Mouse (Mus musculus) CH12.LX (cell line): ENCODE data around the gene Tnni2. TPM values are rescaled to one million over a fixed set of nuclear protein-coding genes. Genes with fewer than 3 reads are reported as not detected.

Source experiments
- DNase-seq: peaks from one replicate; pipeline ENCODE4 v3.0.0-alpha.2; 2013; ENCODE audit errors: extremely low read depth
- H3K27ac ChIP-seq: 2 replicates; pipeline ENCODE4 v1.5.1; 2012; ENCODE audit warnings: low read depth, mild to moderate bottlenecking, control low read depth, moderate library complexity; ENCODE audit not compliant: insufficient read depth
- H3K27me3 ChIP-seq: replicated peaks from 2 replicates; pipeline ENCODE3; 2012; ENCODE audit warnings: inconsistent platforms
- H3K36me3 ChIP-seq, 2 experiments: replicated peaks in 1 of 2; 2 replicates each; pipeline versions ENCODE3 to v1.6.1; 2012; ENCODE audit warnings: inconsistent platforms in 1 of 2, low read length in 1 of 2, mild to moderate bottlenecking in 1 of 2, mixed read lengths in 1 of 2, moderate library complexity in 1 of 2; ENCODE audit not compliant: control insufficient read depth in 1 of 2, insufficient read depth in 1 of 2
- H3K4me1 ChIP-seq, 2 experiments: 2 replicates each; pipeline ENCODE4 v1.6.1; 2012; ENCODE audit warnings: inconsistent platforms in 1 of 2, moderate library complexity in 1 of 2; ENCODE audit not compliant: insufficient read depth in 2 of 2, control insufficient read depth in 1 of 2
- H3K4me2 ChIP-seq: 2 replicates; pipeline ENCODE4 v1.6.1; 2012; ENCODE audit warnings: low read depth, mild to moderate bottlenecking, control low read depth; ENCODE audit not compliant: poor library complexity, insufficient read depth, severe bottlenecking
- H3K4me3 ChIP-seq, 3 experiments: fragments of 150-350 bp in 1 of 3; sonication (generic) in 1 of 3; replicated peaks in 1 of 3; 2 replicates each; pipeline versions ENCODE3 to v1.5.1; 2011 to 2012; ENCODE audit warnings: low read depth in 2 of 3, low read length in 2 of 3, mild to moderate bottlenecking in 2 of 3, moderate library complexity in 2 of 3, control low read depth in 1 of 3, improper control_type of control experiment in 1 of 3, inconsistent platforms in 1 of 3, mixed read lengths in 1 of 3; ENCODE audit not compliant: poor library complexity in 1 of 3
- H3K79me2 ChIP-seq: replicated peaks from 2 replicates; pipeline ENCODE4 v1.6.1; 2012; ENCODE audit warnings: mild to moderate bottlenecking, moderate library complexity; ENCODE audit not compliant: control insufficient read depth, poor library complexity, insufficient read depth, severe bottlenecking; ENCODE audit errors: extremely low read depth
- H3K9ac ChIP-seq: 2 replicates; pipeline ENCODE4 v1.6.1; 2012; ENCODE audit warnings: low read depth, mild to moderate bottlenecking, control low read depth, moderate library complexity; ENCODE audit not compliant: insufficient read depth
- H3K9me3 ChIP-seq: replicated peaks from 2 replicates; pipeline ENCODE3; 2012; ENCODE audit warnings: low read length, inconsistent platforms, mixed read lengths
- BHLHE40 ChIP-seq: IDR thresholded peaks from 2 replicates; pipeline ENCODE4 v1.6.1; 2011; ENCODE audit warnings: mild to moderate bottlenecking, low read depth, low read length, improper control_type of control experiment
- CHD2 ChIP-seq: IDR thresholded peaks from 2 replicates; pipeline ENCODE4 v1.6.1; 2011; ENCODE audit warnings: low read length, improper control_type of control experiment
- CTCF ChIP-seq, 2 experiments: IDR thresholded peaks in 1 of 2; conservative IDR thresholded peaks in 1 of 2; 2 replicates each; pipeline ENCODE4 v1.5.1; 2011 to 2012; ENCODE audit warnings: low read depth in 2 of 2, low read length in 2 of 2, improper control_type of control experiment in 1 of 2, inconsistent platforms in 1 of 2, mild to moderate bottlenecking in 1 of 2, moderate library complexity in 1 of 2
- EP300 ChIP-seq: IDR thresholded peaks from 2 replicates; pipeline ENCODE4 v1.6.1; 2011; ENCODE audit warnings: low read length, improper control_type of control experiment
- GABPA ChIP-seq: IDR thresholded peaks from 2 replicates; pipeline ENCODE4 v1.6.1; 2012; ENCODE audit warnings: low read depth, low read length, improper control_type of control experiment, inconsistent platforms; ENCODE audit not compliant: insufficient replicate concordance
- HCFC1 ChIP-seq: IDR thresholded peaks from 2 replicates; pipeline ENCODE4 v1.6.1; 2012; ENCODE audit warnings: low read depth, mild to moderate bottlenecking, inconsistent platforms, low read length, improper control_type of control experiment
- IRF4 ChIP-seq: IDR thresholded peaks from 2 replicates; pipeline ENCODE4 v1.6.1; 2014; ENCODE audit warnings: low read depth, mild to moderate bottlenecking, inconsistent platforms, low read length, improper control_type of control experiment
- KAT2A ChIP-seq: IDR thresholded peaks from 2 replicates; pipeline ENCODE4 v1.6.1; 2012; ENCODE audit warnings: low read length, improper control_type of control experiment, inconsistent platforms; ENCODE audit not compliant: insufficient replicate concordance
- MAX ChIP-seq: IDR thresholded peaks from 2 replicates; pipeline ENCODE4 v1.6.1; 2011; ENCODE audit warnings: low read length, improper control_type of control experiment
- MAZ ChIP-seq: IDR thresholded peaks from 2 replicates; pipeline ENCODE4 v1.6.1; 2012; ENCODE audit warnings: low read depth, mild to moderate bottlenecking, inconsistent platforms, low read length, improper control_type of control experiment, moderate library complexity
- MEF2A ChIP-seq: IDR thresholded peaks from 2 replicates; pipeline ENCODE4 v1.6.1; 2014; ENCODE audit warnings: low read depth, mild to moderate bottlenecking, inconsistent platforms, low read length, improper control_type of control experiment, borderline replicate concordance
- MXI1 ChIP-seq: IDR thresholded peaks from 2 replicates; pipeline ENCODE4 v1.6.1; 2011; ENCODE audit warnings: mild to moderate bottlenecking, low read depth, low read length, improper control_type of control experiment
- MYC ChIP-seq: IDR thresholded peaks from 2 replicates; pipeline ENCODE4 v1.6.1; 2011; ENCODE audit warnings: low read depth, mild to moderate bottlenecking, improper control_type of control experiment, low read length
- PAX5 ChIP-seq: IDR thresholded peaks from 2 replicates; pipeline ENCODE4 v1.6.1; 2012; ENCODE audit warnings: low read length, inconsistent platforms, mixed read lengths
- POLR2AphosphoS2 ChIP-seq: IDR thresholded peaks from 2 replicates; pipeline ENCODE4 v1.6.1; 2011; ENCODE audit warnings: low read depth, low read length, improper control_type of control experiment
- RAD21 ChIP-seq: IDR thresholded peaks from 2 replicates; pipeline ENCODE4 v1.6.1; 2011; ENCODE audit warnings: low read depth, mild to moderate bottlenecking, low read length, improper control_type of control experiment, moderate library complexity
- SIN3A ChIP-seq: IDR thresholded peaks from 2 replicates; pipeline ENCODE4 v1.6.1; 2012; ENCODE audit warnings: low read length, improper control_type of control experiment, inconsistent platforms
- SMC3 ChIP-seq: IDR thresholded peaks from 2 replicates; pipeline ENCODE4 v1.6.1; 2011; ENCODE audit warnings: low read depth, low read length, improper control_type of control experiment
- UBTF ChIP-seq: IDR thresholded peaks from 2 replicates; pipeline ENCODE4 v1.6.1; 2012; ENCODE audit warnings: low read depth, mild to moderate bottlenecking, inconsistent platforms, low read length, improper control_type of control experiment, moderate library complexity
- USF1 ChIP-seq: IDR thresholded peaks from 2 replicates; pipeline ENCODE4 v1.6.1; 2014; ENCODE audit warnings: low read depth, mild to moderate bottlenecking, inconsistent platforms, low read length, improper control_type of control experiment
- USF2 ChIP-seq: conservative IDR thresholded peaks from 2 replicates; pipeline ENCODE4 v1.6.1; 2011; ENCODE audit warnings: low read depth, low read length, improper control_type of control experiment
- ZC3H11A ChIP-seq: IDR thresholded peaks from 2 replicates; pipeline ENCODE4 v1.6.1; 2012; ENCODE audit warnings: low read depth, mild to moderate bottlenecking, inconsistent platforms, low read length, improper control_type of control experiment
- ZKSCAN1 ChIP-seq: IDR thresholded peaks from 2 replicates; pipeline ENCODE4 v1.6.1; 2012; ENCODE audit warnings: low read depth, inconsistent platforms, low read length, improper control_type of control experiment, borderline replicate concordance
- dilution Hi-C: fragments of 300-500 bp; cut with MboI; formaldehyde crosslinking; loops from 2 replicates; pipeline ENCODE4 v1.14.3; 2020; ENCODE audit warnings: low sequenced_read_pairs; ENCODE audit not compliant: extremely low pct_unique_long_range_greater_than_20kb, extremely low pct_ligation_motif_present
- in situ Hi-C: fragments of 300-500 bp; cut with MboI; formaldehyde crosslinking; loops from 3 replicates; pipeline ENCODE4 v1.14.3; 2019; ENCODE audit warnings: low sequenced_read_pairs, low pct_ligation_motif_present, low pct_unique_long_range_greater_than_20kb, mixed read lengths
- polyA plus RNA-seq: library from polyadenylated mRNA; unstranded; fragments of >175 nt; gene quantifications from 2 replicates; pipeline ENCODE4 v1.2.1, GENCODE M21; 2012; ENCODE audit warnings: low read depth; ENCODE audit not compliant: insufficient read length
- total RNA-seq, 2 experiments: library from RNA; depleted of rRNA; stranded (reverse); fragments of 300-350 nt in 1 of 2; fragments of >200 nt in 1 of 2; gene quantifications; 2 replicates each; pipeline ENCODE4 v1.2.3; 2012 to 2014

Tnni2 gene
- total and polyA plus RNA-seq, 3 experiments = 35.0 to 88.1 (median 74.0) TPM

DNA sequence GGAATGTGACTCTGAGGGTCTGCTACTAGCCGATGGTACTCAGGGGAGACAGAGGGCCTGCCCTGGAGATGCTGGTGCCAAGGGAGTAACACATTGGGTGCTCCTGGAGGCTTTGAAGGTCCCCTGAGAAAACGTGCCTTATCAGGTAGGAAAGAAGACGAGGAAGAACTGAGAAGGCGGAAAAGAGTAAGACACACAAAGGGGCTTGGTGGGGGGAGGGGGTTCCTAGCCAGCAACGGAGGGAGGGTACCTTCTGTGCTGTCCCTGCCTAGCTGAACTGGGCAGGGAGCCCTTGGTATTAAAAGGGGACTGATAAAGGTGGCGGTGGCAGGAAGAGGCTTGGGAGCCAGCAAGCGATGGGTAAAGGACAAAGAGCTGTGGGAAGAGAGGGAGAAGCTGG, 34.0 kb downstream of the Tnni2 start:
- Histone ChIP-seq H3K36me3 (peaks cover 66 to 99% of the 10 kb centered on the region in 2 experiments), H3K9me3 (no peaks in the 10 kb centered on the region), H3K4me2 (no peak overlapping the region), H3K79me2 (peaks cover 36% of the 10 kb centered on the region), H3K27me3 (no peaks in the 10 kb centered on the region), H3K4me1 (peaks cover 4 to 86% of the 10 kb centered on the region in 2 experiments)
- in situ Hi-C loops (no loop called here), dilution Hi-C loops (no loop called here)
- no peak for TF ChIP-seq MYC
- TF ChIP-seq BHLHE40 = no peak
- no peak for TF ChIP-seq USF2
- no peak for TF ChIP-seq GABPA
- no peak for TF ChIP-seq MEF2A
- no peak for TF ChIP-seq ZKSCAN1
- no peak for TF ChIP-seq IRF4
- no peak for TF ChIP-seq RAD21
- TF ChIP-seq, all 38 proteins: peak for 0
- Histone ChIP-seq H3K27ac (no peak overlapping the region), H3K9ac (no peak overlapping the region), H3K4me3 (no peak overlapping the region)
- DNase-seq = no peak

DNA sequence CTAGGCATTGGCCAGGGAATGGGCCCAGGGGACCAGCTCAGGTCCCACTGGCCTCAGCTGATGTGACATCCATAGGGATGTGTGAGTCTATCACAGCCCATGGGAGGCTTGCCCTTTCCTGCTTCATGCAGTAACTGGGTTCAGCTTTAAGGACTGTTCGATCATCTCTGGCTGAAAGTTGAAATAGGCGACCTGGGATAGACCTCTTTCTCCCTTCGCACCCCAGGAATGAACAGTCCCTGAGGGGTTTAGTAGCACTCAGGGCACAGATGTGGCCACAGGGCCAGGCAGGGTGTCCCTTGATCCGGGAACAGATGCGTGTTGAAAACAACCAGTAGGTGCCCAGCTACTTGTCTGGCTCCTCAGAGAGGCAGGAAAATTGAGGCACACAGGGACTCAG, 34.7 kb downstream of the Tnni2 start:
- Histone ChIP-seq H3K4me2 (no peak overlapping the region), H3K36me3 (peaks cover 66 to 100% of the 10 kb centered on the region in 2 experiments), H3K27me3 (no peaks in the 10 kb centered on the region), H3K9me3 (no peaks in the 10 kb centered on the region), H3K4me3 (no peak overlapping the region), H3K9ac (no peak overlapping the region), H3K27ac (no peak overlapping the region), H3K79me2 (peaks cover 31% of the 10 kb centered on the region), H3K4me1 (peaks cover 2 to 87% of the 10 kb centered on the region in 2 experiments; a peak in 2 of 4 replicates)
- TF ChIP-seq MXI1 = no peak
- TF ChIP-seq PAX5 = no peak
- no peak for TF ChIP-seq EP300
- TF ChIP-seq MYC = no peak
- no peak for TF ChIP-seq USF1
- TF ChIP-seq MAZ = no peak
- TF ChIP-seq CTCF (conservative IDR thresholded peaks at IDR 0.05 in 1 of 2, IDR thresholded peaks at IDR 0.05 in 1 of 2; ENCODE audit: low read depth in 2 of 2, low read length in 2 of 2) = no peak
- no peak for TF ChIP-seq SMC3
- TF ChIP-seq IRF4 = no peak
- no peak for TF ChIP-seq ZC3H11A
- no peak for TF ChIP-seq SIN3A
- no peak for TF ChIP-seq POLR2AphosphoS2
- TF ChIP-seq CHD2 = no peak
- TF ChIP-seq MEF2A = no peak
- TF ChIP-seq HCFC1 = no peak
- no peak for TF ChIP-seq MAX
- no peak for TF ChIP-seq UBTF
- TF ChIP-seq KAT2A = no peak
- no peak for DNase-seq
- dilution Hi-C loops (no loop called here), in situ Hi-C loops (no loop called here)
